Mouse (Mus musculus) adrenal gland, adult (tissue): ENCODE measurements around the gene Adamts20.
"Not testable (repeated sequence)": the region's sequence is repeated elsewhere in the genome, so short reads cannot be mapped to it uniquely, and the experiment has no call there.

Experiments used
- DNase-seq, 2 experiments: peaks; one replicate each; pipeline ENCODE4 v3.0.0; 2022 to 2023; ENCODE audit warnings: low spot score in 1 of 2; ENCODE audit not compliant: inconsistent age in 2 of 2

Gene Adamts20

GRCm38 (mm10) chr15:94465318-94465717, at the start of gene Adamts20:
Gene Adamts20, minus strand, starts transcription at chr15:94465418.
- no peak for DNase-seq

GRCm38 (mm10) chr15:94503451-94504215, 38.4 kb upstream of the Adamts20 start:
- no peak for DNase-seq

DNA sequence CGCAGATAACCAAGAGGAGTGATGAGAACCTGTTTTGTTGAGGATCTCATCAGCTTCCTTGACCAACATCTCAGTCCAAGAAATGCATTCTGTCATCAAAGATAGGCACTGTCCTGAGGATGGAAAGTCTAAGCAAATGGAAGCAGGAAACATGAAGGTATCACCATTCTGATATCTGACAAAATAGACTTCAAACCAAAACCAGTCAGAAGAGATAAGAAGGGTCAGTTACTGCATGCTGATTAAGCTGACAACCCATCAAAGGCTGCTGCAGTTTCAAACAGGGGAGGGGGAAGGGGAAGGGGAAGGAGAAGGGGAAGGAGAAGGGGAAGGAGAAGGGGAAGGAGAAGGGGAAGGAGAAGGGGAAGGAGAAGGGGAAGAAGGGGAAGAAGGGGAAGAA, 34.0 kb upstream of the Adamts20 start:
- DNase-seq = no peak

GRCm38 (mm10) chr15:94495936-94496335, 30.7 kb upstream of the Adamts20 start:
- DNase-seq = peak in 1 of 2 experiments; percentile 27

- no peak for DNase-seq
These were observed 29.2 kb upstream of the Adamts20 start for GRCm38 (mm10) chr15:94494445-94494844.

DNA sequence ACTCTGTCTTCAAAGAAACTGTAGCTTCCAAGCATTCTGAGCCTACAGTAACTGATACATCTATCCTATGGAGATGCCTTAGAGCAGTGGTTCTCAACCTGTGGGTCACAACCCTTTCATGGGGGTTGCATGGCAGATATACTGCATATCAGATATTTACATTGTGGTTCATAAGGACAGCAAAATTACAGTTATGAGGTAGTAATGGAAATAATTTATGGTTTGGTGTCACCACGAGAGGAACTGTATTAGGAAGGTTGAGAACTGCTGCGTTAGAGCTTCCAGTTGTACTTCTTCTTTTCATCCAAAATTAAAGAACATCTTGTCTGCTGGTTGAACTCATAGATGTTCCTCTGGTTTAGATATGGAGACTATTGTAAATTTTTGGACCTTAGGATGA, 24.2 kb upstream of the Adamts20 start:
- no peak for DNase-seq

DNA sequence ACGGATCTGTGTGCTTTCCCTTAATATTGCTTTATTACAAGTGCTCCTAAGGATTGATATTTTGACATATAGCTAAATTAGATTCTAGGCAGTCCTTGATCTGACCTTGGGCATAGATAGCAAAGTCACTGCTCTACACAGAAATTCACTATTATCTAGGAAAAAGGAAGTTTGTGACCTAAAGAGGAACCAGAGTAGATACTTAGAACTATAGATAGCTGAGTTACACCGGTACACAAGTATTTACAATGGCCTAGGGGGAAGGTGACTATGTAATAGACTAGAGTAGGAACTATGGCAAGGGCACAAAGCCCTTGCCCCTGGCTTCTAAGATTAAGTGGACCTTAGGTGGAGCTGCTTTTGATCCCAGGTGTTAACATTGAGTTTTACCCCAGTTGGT, 22.8 kb upstream of the Adamts20 start:
- not testable (repeated sequence) for DNase-seq

DNA sequence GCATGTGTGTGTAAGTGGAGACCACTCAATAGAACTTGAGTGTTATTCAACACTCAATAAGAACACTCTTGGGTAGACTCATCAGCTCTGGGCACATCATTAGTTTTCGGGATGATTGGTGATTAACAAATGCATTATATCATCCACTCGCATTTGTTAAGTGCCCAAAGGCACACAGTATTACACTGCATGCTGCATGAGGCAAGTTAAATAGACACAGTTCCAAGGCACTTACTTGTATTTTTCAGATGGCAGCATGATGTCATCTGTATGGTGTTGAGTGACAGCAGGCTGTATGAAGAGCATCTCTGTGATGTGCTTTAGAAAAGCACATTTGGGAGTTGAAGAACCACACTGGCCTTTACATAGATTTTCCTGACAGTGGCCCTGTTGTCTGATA, 17.3 kb upstream of the Adamts20 start:
- no peak for DNase-seq

GRCm38 (mm10) chr15:94480792-94481191, 15.6 kb upstream of the Adamts20 start:
- DNase-seq = no peak

GRCm38 (mm10) chr15:94480248-94480647, 15.0 kb upstream of the Adamts20 start:
- no peak for DNase-seq

DNA sequence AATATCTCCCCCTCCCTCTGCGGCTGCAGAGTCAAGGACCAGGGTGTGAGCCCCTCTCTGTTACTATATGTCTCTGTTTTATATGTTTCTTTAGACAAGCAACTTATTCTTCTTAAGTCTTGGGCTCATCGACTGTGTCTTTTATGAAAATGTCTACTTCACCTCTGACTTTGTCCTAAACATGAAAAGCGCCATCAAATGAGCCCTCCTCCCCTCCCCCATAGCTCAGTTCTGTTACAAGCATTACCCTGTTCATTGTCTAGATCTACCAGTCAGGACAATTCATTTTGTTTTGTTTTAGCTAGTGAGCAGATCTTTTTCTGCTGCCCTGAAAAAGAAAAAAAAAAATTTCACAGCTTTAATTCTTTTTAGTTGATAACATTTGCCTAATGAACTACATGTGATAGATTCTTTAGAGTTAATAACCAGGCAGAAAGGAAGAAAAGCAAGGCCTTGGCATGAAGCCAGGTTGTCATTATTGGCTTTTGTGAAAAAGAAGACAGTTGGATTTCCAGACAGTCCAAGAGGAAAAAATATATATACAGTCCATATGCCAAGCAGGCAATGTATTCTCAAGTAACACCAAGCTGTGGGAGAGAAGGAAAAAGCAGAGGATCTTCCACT, 14.4 kb upstream of the Adamts20 start:
- no peak for DNase-seq

- DNase-seq = no peak
These were observed 13.5 kb upstream of the Adamts20 start for GRCm38 (mm10) chr15:94478706-94479105.

DNA sequence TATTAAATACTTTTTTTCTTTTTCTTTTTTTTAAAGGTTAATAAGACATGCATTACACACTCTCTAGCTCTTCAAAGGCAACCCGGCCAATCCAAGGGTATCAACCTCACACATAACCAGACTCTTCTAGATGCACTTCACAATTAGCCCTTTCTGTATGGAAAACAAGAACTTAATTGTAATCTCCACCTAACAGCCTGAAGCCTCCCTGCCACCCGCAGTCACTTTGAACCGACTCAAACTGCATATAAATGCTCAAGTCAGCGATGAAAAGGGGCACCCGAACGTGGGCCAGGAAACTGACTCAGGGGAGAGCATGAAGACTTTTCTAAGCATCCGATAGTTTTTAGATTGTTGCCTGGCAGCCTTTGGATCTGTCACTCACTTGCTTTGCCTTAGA, 12.1 kb upstream of the Adamts20 start:
- DNase-seq = no peak

- DNase-seq = no peak
These were observed 10.8 kb upstream of the Adamts20 start for GRCm38 (mm10) chr15:94475975-94476374.

- no peak for DNase-seq
These were observed 5.1 kb upstream of the Adamts20 start for GRCm38 (mm10) chr15:94470361-94470760.

DNA sequence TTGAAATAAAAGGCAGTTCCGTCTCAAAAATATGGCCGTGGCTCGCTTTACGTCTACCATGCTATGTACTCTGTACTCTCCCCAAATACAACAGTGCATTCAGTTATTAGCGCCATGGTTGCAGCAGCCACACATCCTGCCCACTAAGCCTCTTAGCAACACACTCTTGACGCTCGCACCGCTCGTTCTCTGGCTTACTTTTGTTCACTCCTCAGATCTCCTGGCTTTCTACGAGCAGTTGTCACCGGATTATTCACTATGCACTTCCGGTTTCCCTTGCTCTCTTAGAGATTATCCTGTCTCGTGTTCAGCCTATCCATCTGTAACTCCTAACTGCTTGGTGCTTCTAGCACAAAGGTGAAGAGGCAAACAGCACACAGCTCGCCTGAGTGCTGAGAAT, 337 bp downstream of the Adamts20 start:
- DNase-seq = no peak

GRCm38 (mm10) chr15:94463251-94463650, 2.0 kb downstream of the Adamts20 start:
- DNase-seq = peak; percentile 43 to 69

GRCm38 (mm10) chr15:94462206-94462605, 3.0 kb downstream of the Adamts20 start:
- DNase-seq = peak in 1 of 2 experiments; percentile 22

DNA sequence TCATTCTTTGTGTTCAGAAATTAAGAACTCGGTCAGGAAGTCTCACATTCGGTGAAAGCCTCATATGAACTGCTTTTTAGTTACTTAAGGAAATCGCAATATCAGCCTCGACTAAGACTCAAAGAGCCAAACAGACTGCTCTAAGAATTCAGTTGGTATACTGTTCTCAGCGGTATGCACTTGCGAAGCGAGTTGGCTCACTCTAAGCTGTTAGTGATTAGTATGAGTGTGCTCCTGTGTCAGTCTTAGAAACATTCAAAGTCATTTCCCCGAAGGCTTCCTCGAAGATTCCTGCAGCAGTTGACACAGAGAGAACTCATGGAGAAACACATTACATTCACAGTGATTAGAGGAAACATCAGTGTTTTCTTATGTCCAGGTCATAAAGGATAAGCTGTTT, 4.1 kb downstream of the Adamts20 start:
- no peak for DNase-seq

GRCm38 (mm10) chr15:94457636-94458390, 7.4 kb downstream of the Adamts20 start:
- DNase-seq = peak; percentile 27 to 67

DNA sequence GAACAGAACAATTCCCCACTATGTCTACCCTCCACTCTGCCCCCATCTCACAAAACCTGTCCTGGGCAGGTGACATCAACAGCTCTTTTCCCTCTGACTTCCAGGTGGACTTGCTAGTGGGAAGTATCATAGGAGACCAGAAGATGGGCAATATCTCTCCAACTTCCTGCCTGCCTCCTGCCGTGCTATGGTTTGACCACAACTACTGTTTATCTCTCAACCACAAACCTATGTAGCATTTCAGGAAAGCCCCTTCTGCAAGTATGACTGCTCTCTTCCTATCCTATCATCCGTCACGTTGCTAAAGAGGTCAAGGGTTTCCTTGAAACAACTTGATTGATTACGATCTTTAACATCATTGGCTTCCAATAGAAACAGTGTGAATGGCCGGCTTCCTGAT, 12.4 kb downstream of the Adamts20 start:
- no peak for DNase-seq

- no peak for DNase-seq
These were observed 13.6 kb downstream of the Adamts20 start for GRCm38 (mm10) chr15:94451600-94451999.
